ENCODE assay signal across 9 mouse cellular contexts in the genomic region with DNA sequence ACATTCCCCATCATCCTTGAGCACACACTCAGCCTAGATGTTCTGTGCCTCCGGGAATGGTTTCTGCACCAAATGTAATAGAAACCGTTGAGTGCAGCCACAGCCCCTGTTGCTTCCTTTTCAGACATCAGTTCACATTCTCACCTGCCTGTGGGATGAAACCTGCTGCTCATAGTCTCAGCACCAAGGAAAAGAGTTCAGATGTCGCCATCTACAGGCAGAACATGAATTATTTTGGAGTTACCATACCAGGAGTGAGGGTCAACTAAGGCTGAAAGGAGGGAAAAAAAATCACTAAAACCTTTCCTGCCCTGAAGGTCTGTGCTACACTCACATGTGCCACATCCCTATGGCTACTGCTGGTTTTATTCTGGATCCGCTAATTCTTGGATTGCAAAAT.
A peak's percentile ranks its signal among the peaks of the same experiment; 100 is the strongest.
DNase-seq lines count a peak whose midpoint lies in the region; ATAC-seq lines count a peak whose summit lies in the region.
"Had no signal": no experiment of that assay in that cellular context is flagged by ENCODE, and none has a peak within 500 bp of the region (broad histone marks: within the 10 kb centered on the region; RNA-seq: fewer than 3 reads in every experiment).

No protein-coding gene starts in this region.

- H3K4me3 ChIP-seq in kidney, embryonic 15.5 days (replicated peaks) = no peak overlapping the region
- no peak overlapping the region for H3K4me3 ChIP-seq in hindbrain, embryonic 16.5 days (ENCODE audit: low read length)

- H3K36me3 ChIP-seq in kidney, embryonic 15.5 days = no peaks in the 10 kb centered on the region
- no peaks in the 10 kb centered on the region for H3K36me3 ChIP-seq in hindbrain, embryonic 16.5 days (ENCODE audit: control insufficient read depth, insufficient read depth, low read length)

- H3K27me3 ChIP-seq in kidney, embryonic 15.5 days = no peaks in the 10 kb centered on the region
- no peaks in the 10 kb centered on the region for H3K27me3 ChIP-seq in hindbrain, embryonic 16.5 days (replicated peaks; ENCODE audit: control insufficient read depth, insufficient read depth, low read length)

- 0 out of 2 replicates have a peak, but pooled peaks have one; percentile 25 for ATAC-seq in kidney, embryonic 15.5 days (replicated peaks; ENCODE audit: low FRiP score)
- 0 out of 2 replicates have a peak, but pooled peaks have one; percentile 52 for ATAC-seq in hindbrain, embryonic 16.5 days

- H3K9me3 ChIP-seq in kidney, embryonic 15.5 days (replicated peaks) = no peaks in the 10 kb centered on the region
- H3K9me3 ChIP-seq in hindbrain, embryonic 16.5 days (ENCODE audit: control insufficient read depth, low read length) = no peaks in the 10 kb centered on the region

- 31% methylated on average over 4 of the region's 4 CpGs for WGBS in kidney, embryonic 15.5 days
- WGBS in hindbrain, embryonic 16.5 days = 41% methylated on average over 4 of the region's 4 CpGs

- DNase-seq in kidney, postnatal 10 days = no peak
- DNase-seq in A20 (ENCODE audit: low read depth, low spot score) = peak; percentile 29
- peak; percentile 52 for DNase-seq in brain, adult 2 months (ENCODE audit: low read depth, low spot score)
- no peak for DNase-seq in adrenal gland, postnatal 10 days
- no peak for DNase-seq in spleen, postnatal 14 days (ENCODE audit: low spot score in 2 of 2)
- DNase-seq in heart, postnatal 4 days = no peak
- DNase-seq: gastrocnemius, postnatal 25 days had no signal

- H3K4me1 ChIP-seq in kidney, embryonic 15.5 days = no peaks in the 10 kb centered on the region
- H3K4me1 ChIP-seq in hindbrain, embryonic 16.5 days (ENCODE audit: control insufficient read depth, insufficient read depth, low read depth, low read length) = no peaks in the 10 kb centered on the region

- no peak overlapping the region for H3K4me2 ChIP-seq in kidney, embryonic 15.5 days
- H3K4me2 ChIP-seq in hindbrain, embryonic 16.5 days (ENCODE audit: low read length) = no peak overlapping the region

- no peak overlapping the region for H3K27ac ChIP-seq in kidney, embryonic 15.5 days
- H3K27ac ChIP-seq in hindbrain, embryonic 16.5 days (ENCODE audit: low read depth, low read length) = no peak overlapping the region

- H3K9ac ChIP-seq in kidney, embryonic 15.5 days = no peak overlapping the region
- H3K9ac ChIP-seq in hindbrain, embryonic 16.5 days (ENCODE audit: low read depth, low read length) = no peak overlapping the region

Comparison
In these comparisons a context has a peak if more than half of its experiments do, and no peak if none do; other contexts are left out.
1. DNase-seq: peak in A20 (single experiment) and brain, adult 2 months (single experiment); none in kidney, postnatal 10 days (single experiment), adrenal gland, postnatal 10 days (single experiment), spleen, postnatal 14 days (0 of 2) and heart, postnatal 4 days (single experiment).